Mouse (Mus musculus) MEL (cell line): ENCODE data around the gene Lrrc3c. TPM values are rescaled to one million over a fixed set of nuclear protein-coding genes. Genes with fewer than 3 reads are reported as not detected.

Source experiments
- DNase-seq: peaks from one replicate; pipeline ENCODE4 v3.0.0; 2011; ENCODE audit warnings: low read depth, low spot score
- H3K27ac ChIP-seq: 2 replicates; pipeline ENCODE4 v1.5.1; 2012; ENCODE audit warnings: low read depth, mild to moderate bottlenecking, control low read depth, low read length, moderate library complexity; ENCODE audit not compliant: control insufficient read depth
- H3K27me3 ChIP-seq, 2 experiments: fragments of 150-350 bp in 1 of 2; sonication (generic) in 1 of 2; 2 replicates each; pipeline ENCODE4 v1.6.1; 2012; ENCODE audit warnings: low read length in 2 of 2, mild to moderate bottlenecking in 2 of 2, improper control_type of control experiment in 1 of 2, moderate library complexity in 1 of 2; ENCODE audit not compliant: insufficient read depth in 2 of 2, control insufficient read depth in 1 of 2
- H3K36me3 ChIP-seq, 2 experiments: 2 replicates each; pipeline ENCODE4 v1.6.1; 2012 to 2014; ENCODE audit warnings: low read length in 2 of 2, improper control_type of control experiment in 1 of 2, inconsistent platforms in 1 of 2, mild to moderate bottlenecking in 1 of 2; ENCODE audit not compliant: insufficient read depth in 2 of 2, control insufficient read depth in 1 of 2
- H3K4me1 ChIP-seq, 2 experiments: fragments of 150-350 bp in 1 of 2; sonication (generic) in 1 of 2; 2 replicates each; pipeline ENCODE4 v1.6.1; 2012; ENCODE audit warnings: low read length in 2 of 2, improper control_type of control experiment in 1 of 2, mild to moderate bottlenecking in 1 of 2; ENCODE audit not compliant: insufficient read depth in 2 of 2, control insufficient read depth in 1 of 2
- H3K4me3 ChIP-seq, 2 experiments: fragments of 150-350 bp in 1 of 2; sonication (generic) in 1 of 2; 2 replicates each; pipeline ENCODE4 v1.5.1; 2012; ENCODE audit warnings: low read depth in 2 of 2, low read length in 2 of 2, mild to moderate bottlenecking in 2 of 2, moderate library complexity in 2 of 2, control low read depth in 1 of 2, improper control_type of control experiment in 1 of 2; ENCODE audit not compliant: control insufficient read depth in 1 of 2, insufficient read depth in 1 of 2
- H3K79me2 ChIP-seq: 2 replicates; pipeline ENCODE4 v1.6.1; 2012; ENCODE audit warnings: mild to moderate bottlenecking, low read length, moderate library complexity; ENCODE audit not compliant: control insufficient read depth, poor library complexity, insufficient read depth
- H3K9ac ChIP-seq: 2 replicates; pipeline ENCODE4 v1.6.1; 2012; ENCODE audit warnings: low read depth, mild to moderate bottlenecking, control low read depth, low read length, moderate library complexity; ENCODE audit not compliant: control insufficient read depth, poor library complexity, severe bottlenecking
- H3K9me3 ChIP-seq: fragments of 150-350 bp; sonication (generic); replicated peaks from 2 replicates; pipeline ENCODE4 v1.6.1; 2012; ENCODE audit warnings: mild to moderate bottlenecking, low read length, improper control_type of control experiment, moderate library complexity; ENCODE audit not compliant: insufficient read depth
- BHLHE40 ChIP-seq: IDR thresholded peaks from 2 replicates; pipeline ENCODE4 v1.6.1; 2012; ENCODE audit warnings: low read depth, mild to moderate bottlenecking, inconsistent platforms, low read length, improper control_type of control experiment, borderline replicate concordance
- CHD1 ChIP-seq: IDR thresholded peaks from 2 replicates; pipeline ENCODE4 v1.6.1; 2012; ENCODE audit warnings: low read depth, mild to moderate bottlenecking, inconsistent platforms, low read length, improper control_type of control experiment
- CHD2 ChIP-seq: IDR thresholded peaks from 2 replicates; pipeline ENCODE4 v1.6.1; 2011; ENCODE audit warnings: low read length, improper control_type of control experiment
- CTCF ChIP-seq, 3 experiments: IDR thresholded peaks in 2 of 3; conservative IDR thresholded peaks in 1 of 3; 2 replicates each; pipeline ENCODE4 v1.5.1; 2011 to 2012; ENCODE audit warnings: low read length in 3 of 3, low read depth in 2 of 3, mild to moderate bottlenecking in 2 of 3, improper control_type of control experiment in 1 of 3, inconsistent platforms in 1 of 3, mixed read lengths in 1 of 3, moderate library complexity in 1 of 3; ENCODE audit not compliant: control insufficient read depth in 1 of 3, insufficient read depth in 1 of 3, poor library complexity in 1 of 3, severe bottlenecking in 1 of 3
- E2F4 ChIP-seq: IDR thresholded peaks from 2 replicates; pipeline ENCODE4 v1.6.1; 2011; ENCODE audit warnings: low read depth, low read length, improper control_type of control experiment, borderline replicate concordance
- ETS1 ChIP-seq: IDR thresholded peaks from 2 replicates; pipeline ENCODE4 v1.6.1; 2012; ENCODE audit warnings: low read depth, mild to moderate bottlenecking, inconsistent platforms, low read length, improper control_type of control experiment, moderate library complexity
- GABPA ChIP-seq: IDR thresholded peaks from 2 replicates; pipeline ENCODE4 v1.6.1; 2012; ENCODE audit warnings: low read depth, mild to moderate bottlenecking, inconsistent platforms, low read length, improper control_type of control experiment, moderate library complexity
- GATA1 ChIP-seq: IDR thresholded peaks from 2 replicates; pipeline ENCODE4 v1.6.1; 2011; ENCODE audit warnings: low read depth, low read length, improper control_type of control experiment
- HCFC1 ChIP-seq: IDR thresholded peaks from 2 replicates; pipeline ENCODE4 v1.6.1; 2012; ENCODE audit warnings: low read depth, mild to moderate bottlenecking, inconsistent platforms, low read length, improper control_type of control experiment, moderate library complexity
- JUND ChIP-seq: IDR thresholded peaks from 2 replicates; pipeline ENCODE4 v1.6.1; 2011; ENCODE audit warnings: low read depth, mild to moderate bottlenecking, improper control_type of control experiment, low read length
- KAT2A ChIP-seq: conservative IDR thresholded peaks from 2 replicates; pipeline ENCODE4 v1.6.1; 2012; ENCODE audit warnings: low read depth, low read length, improper control_type of control experiment, inconsistent platforms
- MAFK ChIP-seq: IDR thresholded peaks from 2 replicates; pipeline ENCODE4 v1.6.1; 2011; ENCODE audit warnings: low read depth, mild to moderate bottlenecking, low read length, improper control_type of control experiment, borderline replicate concordance
- MAZ ChIP-seq: IDR thresholded peaks from 2 replicates; pipeline ENCODE4 v1.6.1; 2012; ENCODE audit warnings: low read depth, mild to moderate bottlenecking, inconsistent platforms, low read length, improper control_type of control experiment
- MEF2A ChIP-seq: IDR thresholded peaks from 2 replicates; pipeline ENCODE4 v1.6.1; 2014; ENCODE audit warnings: low read depth, mild to moderate bottlenecking, inconsistent platforms, low read length, improper control_type of control experiment; ENCODE audit not compliant: poor library complexity, insufficient replicate concordance, severe bottlenecking; ENCODE audit errors: extremely low read depth
- MXI1 ChIP-seq: IDR thresholded peaks from 2 replicates; pipeline ENCODE4 v1.6.1; 2011; ENCODE audit warnings: mild to moderate bottlenecking, low read depth, low read length, improper control_type of control experiment
- MYB ChIP-seq: IDR thresholded peaks from 2 replicates; pipeline ENCODE4 v1.6.1; 2011; ENCODE audit warnings: mild to moderate bottlenecking, low read depth, low read length, improper control_type of control experiment
- MYC ChIP-seq: IDR thresholded peaks from 2 replicates; pipeline ENCODE4 v1.6.1; 2011; ENCODE audit warnings: low read depth, mild to moderate bottlenecking, low read length, improper control_type of control experiment, moderate library complexity
- NELFE ChIP-seq: IDR thresholded peaks from 2 replicates; pipeline ENCODE4 v1.6.1; 2011; ENCODE audit warnings: low read depth, low read length, improper control_type of control experiment
- NRF1 ChIP-seq: IDR thresholded peaks from 2 replicates; pipeline ENCODE4 v1.6.1; 2014; ENCODE audit warnings: low read depth, mild to moderate bottlenecking, inconsistent platforms, low read length, improper control_type of control experiment, moderate library complexity; ENCODE audit not compliant: poor library complexity, insufficient read depth, severe bottlenecking
- POLR2A ChIP-seq, 2 experiments: IDR thresholded peaks; 2 replicates each; pipeline ENCODE4 v1.6.1; 2011 to 2012; ENCODE audit warnings: low read length in 2 of 2, mild to moderate bottlenecking in 2 of 2, control low read depth in 1 of 2, improper control_type of control experiment in 1 of 2, low read depth in 1 of 2, moderate library complexity in 1 of 2; ENCODE audit not compliant: control insufficient read depth in 1 of 2, insufficient read depth in 1 of 2, poor library complexity in 1 of 2
- POLR2AphosphoS2 ChIP-seq: IDR thresholded peaks from 2 replicates; pipeline ENCODE4 v1.6.1; 2011; ENCODE audit warnings: low read length, improper control_type of control experiment
- POLR2AphosphoS5 ChIP-seq: IDR thresholded peaks from 2 replicates; pipeline ENCODE4 v1.6.1; 2012; ENCODE audit warnings: low read depth, borderline replicate concordance, mild to moderate bottlenecking, inconsistent platforms, low read length, moderate library complexity, mixed read lengths
- RAD21 ChIP-seq: IDR thresholded peaks from 2 replicates; pipeline ENCODE4 v1.6.1; 2011; ENCODE audit warnings: mild to moderate bottlenecking, low read depth, low read length, improper control_type of control experiment
- RCOR1 ChIP-seq: IDR thresholded peaks from 2 replicates; pipeline ENCODE4 v1.6.1; 2012; ENCODE audit warnings: low read depth, mild to moderate bottlenecking, inconsistent platforms, low read length, improper control_type of control experiment
- SIN3A ChIP-seq: IDR thresholded peaks from 2 replicates; pipeline ENCODE4 v1.6.1; 2012; ENCODE audit warnings: low read length, improper control_type of control experiment, inconsistent platforms
- SMC3 ChIP-seq: IDR thresholded peaks from 2 replicates; pipeline ENCODE4 v1.6.1; 2011; ENCODE audit warnings: low read depth, low read length, improper control_type of control experiment
- TAL1 ChIP-seq: IDR thresholded peaks from 2 replicates; pipeline ENCODE4 v1.6.1; 2012; ENCODE audit warnings: mild to moderate bottlenecking, inconsistent platforms, low read length, moderate library complexity, mixed read lengths
- TBP ChIP-seq: IDR thresholded peaks from 2 replicates; pipeline ENCODE4 v1.8.0; 2011; ENCODE audit warnings: low read depth, low read length, improper control_type of control experiment
- TCF12 ChIP-seq: IDR thresholded peaks from 2 replicates; pipeline ENCODE4 v1.6.1; 2014; ENCODE audit warnings: low read depth, mild to moderate bottlenecking, inconsistent platforms, low read length, improper control_type of control experiment, moderate library complexity
- UBTF ChIP-seq: IDR thresholded peaks from 2 replicates; pipeline ENCODE4 v1.6.1; 2012; ENCODE audit warnings: low read depth, mild to moderate bottlenecking, inconsistent platforms, low read length, improper control_type of control experiment, moderate library complexity, borderline replicate concordance; ENCODE audit not compliant: insufficient read depth
- USF2 ChIP-seq, 2 experiments: IDR thresholded peaks; 2 replicates each; pipeline ENCODE4 v1.6.1; 2011 to 2012; ENCODE audit warnings: improper control_type of control experiment in 2 of 2, low read length in 2 of 2, borderline replicate concordance in 1 of 2, inconsistent platforms in 1 of 2, low read depth in 1 of 2, mild to moderate bottlenecking in 1 of 2; ENCODE audit not compliant: insufficient read depth in 1 of 2
- ZC3H11A ChIP-seq: IDR thresholded peaks from 2 replicates; pipeline ENCODE4 v1.6.1; 2012; ENCODE audit warnings: low read depth, mild to moderate bottlenecking, inconsistent platforms, low read length, improper control_type of control experiment
- ZKSCAN1 ChIP-seq: IDR thresholded peaks from 2 replicates; pipeline ENCODE4 v1.6.1; 2012; ENCODE audit warnings: low read depth, mild to moderate bottlenecking, inconsistent platforms, low read length, improper control_type of control experiment, moderate library complexity
- ZMIZ1 ChIP-seq: IDR thresholded peaks from 2 replicates; pipeline ENCODE4 v1.6.1; 2012; ENCODE audit warnings: low read depth, mild to moderate bottlenecking, inconsistent platforms, low read length, improper control_type of control experiment, moderate library complexity
- ZNF384 ChIP-seq: IDR thresholded peaks from 2 replicates; pipeline ENCODE4 v1.6.1; 2012; ENCODE audit warnings: low read depth, mild to moderate bottlenecking, inconsistent platforms, low read length, improper control_type of control experiment
- polyA plus RNA-seq, 2 experiments: library from polyadenylated mRNA; stranded (reverse) in 1 of 2; unstranded in 1 of 2; fragments of >175 nt in 1 of 2; fragments of >200 nt in 1 of 2; gene quantifications; 2 replicates each; pipeline versions ENCODE4 v1.2.1 to v1.2.4; 2012; ENCODE audit warnings: low replicate concordance in 2 of 2, low read depth in 1 of 2; ENCODE audit not compliant: insufficient read length in 2 of 2, insufficient read depth in 1 of 2, missing spikeins in 1 of 2
- total RNA-seq: library from RNA; depleted of rRNA; stranded (reverse); fragments of 300-350 nt; gene quantifications from 2 replicates; pipeline ENCODE4 v1.2.3, GENCODE M21; 2012

Gene Lrrc3c
- total and polyA plus RNA-seq, 3 experiments: not detected

DNA sequence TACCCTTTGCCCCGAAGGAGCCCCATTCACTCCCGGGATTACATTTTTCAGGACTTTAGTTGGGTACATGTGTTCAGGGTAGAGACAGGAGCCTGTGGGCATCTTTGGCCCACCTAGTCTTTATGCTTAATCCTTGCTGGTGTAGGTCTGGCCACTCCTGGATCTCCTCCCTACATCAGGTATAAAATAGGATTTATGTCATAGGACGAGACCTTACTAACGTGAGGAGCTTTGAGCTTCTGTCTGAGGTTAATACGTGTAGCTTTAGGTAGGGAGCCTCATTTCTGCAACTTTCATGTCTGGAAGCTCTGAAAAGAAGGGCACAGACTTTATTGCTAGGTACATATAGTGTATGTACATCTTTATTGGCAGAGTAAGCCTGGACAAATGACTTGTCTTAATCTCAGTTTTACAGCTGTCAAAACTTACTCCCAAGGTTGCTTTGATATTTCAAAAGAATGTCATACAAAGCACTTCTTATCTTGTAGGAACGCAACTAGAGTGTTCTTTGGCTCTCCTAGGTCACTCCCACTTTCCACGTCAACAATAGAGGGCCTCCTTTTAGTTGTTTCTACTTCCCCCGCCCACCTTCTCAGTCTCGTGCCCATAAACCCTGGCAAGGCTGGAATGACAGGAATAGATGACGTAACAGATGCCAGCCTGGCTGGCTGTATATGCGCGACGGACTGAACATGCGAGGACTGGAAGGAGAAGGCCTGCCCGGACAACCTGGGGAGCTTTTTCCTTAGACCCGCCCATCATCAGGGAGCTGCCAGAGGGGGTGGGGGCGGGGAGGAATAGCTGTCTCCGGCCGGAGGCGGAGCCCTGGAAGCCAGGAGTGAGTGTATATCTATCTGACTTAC lies 10.2 kb upstream of the Lrrc3c start:
- H3K27ac ChIP-seq: peak overlapping the region; percentile 98
- peaks cover 32 to 49% of the 10 kb centered on the region in 2 experiments for H3K4me1 ChIP-seq
- H3K4me3 ChIP-seq: peak overlapping the region; percentile 63 to 77
- H3K36me3 ChIP-seq: peaks cover 2 to 41% of the 10 kb centered on the region in 2 experiments; a peak in 3 of 4 replicates
- peaks cover 30% of the 10 kb centered on the region for H3K79me2 ChIP-seq
- peak overlapping the region; percentile 70 for H3K9ac ChIP-seq
- DNase-seq: peak; percentile 99
- peaks cover 3% of the 10 kb centered on the region in 2 experiments; a peak in 3 of 4 replicates for H3K27me3 ChIP-seq
- H3K9me3 ChIP-seq: no peaks in the 10 kb centered on the region
- TF ChIP-seq CTCF (IDR thresholded peaks at IDR 0.05 in 2 of 3, conservative IDR thresholded peaks at IDR 0.05 in 1 of 3; ENCODE audit: control insufficient read depth in 1 of 3, insufficient read depth in 1 of 3, low read depth in 2 of 3, low read length in 3 of 3, poor library complexity in 1 of 3, severe bottlenecking in 1 of 3): no peak
- no peak for TF ChIP-seq JUND
- TF ChIP-seq SIN3A: peak; percentile 94
- TF ChIP-seq MEF2A: no peak; the same call in 1 of the 2 replicates
- TF ChIP-seq RCOR1: peak; percentile 80
- no peak for TF ChIP-seq MAFK
- peak; percentile 19 for TF ChIP-seq NELFE
- no peak; the same call in 1 of the 2 replicates for TF ChIP-seq GABPA
- TF ChIP-seq MYC: peak; percentile 75
- TF ChIP-seq POLR2AphosphoS2: no peak; the same call in 1 of the 2 replicates
- TF ChIP-seq BHLHE40: peak; percentile 97
- peak; percentile 28; the same call in 1 of the 2 replicates for TF ChIP-seq KAT2A
- TF ChIP-seq MYB: 0 out of 2 replicates have a peak, but pooled peaks have one; percentile 28
- peak; percentile 51; the same call in 1 of the 2 replicates for TF ChIP-seq TBP
- TF ChIP-seq TAL1: peak; percentile 81
- peak; percentile 72 for TF ChIP-seq HCFC1
- TF ChIP-seq MAZ: peak; percentile 55; the same call in 1 of the 2 replicates
- no peak for TF ChIP-seq RAD21
- peak; percentile 85 for TF ChIP-seq TCF12
- TF ChIP-seq NRF1: no peak
- TF ChIP-seq UBTF: no peak
- TF ChIP-seq GATA1: peak; percentile 87
- TF ChIP-seq POLR2AphosphoS5: no peak
- no peak for TF ChIP-seq USF2 (IDR thresholded peaks at IDR 0.05; ENCODE audit: borderline replicate concordance in 1 of 2, insufficient read depth in 1 of 2, low read depth in 1 of 2, low read length in 2 of 2)
- peak; percentile 72 for TF ChIP-seq CHD2
- TF ChIP-seq SMC3: no peak
- TF ChIP-seq CHD1: 0 out of 2 replicates have a peak, but pooled peaks have one; percentile 72
- no peak for TF ChIP-seq ZC3H11A
- no peak for TF ChIP-seq ZKSCAN1
- no peak for TF ChIP-seq ZNF384
- TF ChIP-seq ETS1: peak; percentile 97
- peak; percentile 53; the same call in 1 of the 2 replicates for TF ChIP-seq ZMIZ1
- TF ChIP-seq MXI1: peak; percentile 88
- no peak for TF ChIP-seq E2F4
- no peak; a peak in 1 of 4 replicates for TF ChIP-seq POLR2A (IDR thresholded peaks at IDR 0.05; ENCODE audit: control insufficient read depth in 1 of 2, insufficient read depth in 1 of 2, low read depth in 1 of 2, low read length in 2 of 2, poor library complexity in 1 of 2)
